Mouse (Mus musculus): Measurements from ENCODE around the gene Shmt2. TPM values are rescaled to one million over a fixed set of nuclear protein-coding genes. Genes with fewer than 3 reads are reported as not detected.

The Shmt2 gene
- polyA plus RNA-seq, 2 experiments = 88.2 to 88.6 TPM

GRCm38 (mm10) chr10:127516576-127517260 is 5.5 kb downstream of the Shmt2 start:
- H3K4me3 ChIP-seq (ENCODE audit: insufficient read depth in 1 of 2, low read depth in 2 of 2, low read length in 2 of 2) = peak overlapping the region in 1 of 2 experiments; percentile 5; a peak in 1 of 4 replicates
- peak overlapping the region; percentile 44 for H3K4me2 ChIP-seq (ENCODE audit: low read depth)
- no peak for TF ChIP-seq CTCF (IDR thresholded peaks at IDR 0.05; ENCODE audit: low read depth)
- peak; percentile 75 for TF ChIP-seq EP300 (IDR thresholded peaks at IDR 0.05; ENCODE audit: low read depth)
- peaks cover 20 to 41% of the 10 kb centered on the region in 2 experiments for H3K4me1 ChIP-seq (replicated peaks; ENCODE audit: control insufficient read depth in 2 of 2, insufficient read depth in 2 of 2, low read length in 1 of 2)
- DNase-seq (ENCODE audit: low read depth in 3 of 3, low spot score in 3 of 3) (peak in 1 of 3 experiments; percentile 54), ATAC-seq (ENCODE audit: insufficient read depth) (peak; percentile 42)
- H3K27ac ChIP-seq = no peak overlapping the region
- H3K36me3 ChIP-seq (replicated peaks; ENCODE audit: control insufficient read depth, insufficient read depth, low read depth) = peaks cover 36% of the 10 kb centered on the region
- peak overlapping the region; percentile 23; the same call in 1 of the 2 replicates for H3K9ac ChIP-seq (replicated peaks)
- 28% methylated on average over 30 of the region's 30 CpGs for WGBS (ENCODE audit: insufficient replicate concordance)
- H3K9me3 ChIP-seq (ENCODE audit: control insufficient read depth, low read length) = no peaks in the 10 kb centered on the region
- peaks cover 28% of the 10 kb centered on the region for H3K27me3 ChIP-seq (ENCODE audit: control insufficient read depth, insufficient read depth, low read length)

- H3K27me3 ChIP-seq (ENCODE audit: control insufficient read depth, insufficient read depth, low read length) = peaks cover 35% of the 10 kb centered on the region
- no peak for ATAC-seq (ENCODE audit: insufficient read depth)
- H3K9ac ChIP-seq (replicated peaks) = no peak overlapping the region
- H3K4me2 ChIP-seq (ENCODE audit: low read depth) = peak overlapping the region; percentile 44
- H3K27ac ChIP-seq = no peak overlapping the region; the same call in 1 of the 2 replicates
- no peaks in the 10 kb centered on the region for H3K9me3 ChIP-seq (ENCODE audit: control insufficient read depth, low read length)
- H3K4me1 ChIP-seq (replicated peaks; ENCODE audit: control insufficient read depth in 2 of 2, insufficient read depth in 2 of 2, low read length in 1 of 2) = peaks cover 16 to 34% of the 10 kb centered on the region in 2 experiments
- WGBS (ENCODE audit: insufficient replicate concordance) = 28% methylated on average over 8 of the region's 8 CpGs
- no peak for TF ChIP-seq CTCF (IDR thresholded peaks at IDR 0.05; ENCODE audit: low read depth)
- TF ChIP-seq EP300 (IDR thresholded peaks at IDR 0.05; ENCODE audit: low read depth) = no peak
- no peak overlapping the region for H3K4me3 ChIP-seq (ENCODE audit: insufficient read depth in 1 of 2, low read depth in 2 of 2, low read length in 2 of 2)
- peaks cover 36% of the 10 kb centered on the region for H3K36me3 ChIP-seq (replicated peaks; ENCODE audit: control insufficient read depth, insufficient read depth, low read depth)
- no peak for DNase-seq (ENCODE audit: low read depth in 3 of 3, low spot score in 3 of 3)
Observed at GRCm38 (mm10) chr10:127515983-127516459, 6.2 kb downstream of the Shmt2 start.

GRCm38 (mm10) chr10:127515271-127515982 is 6.8 kb downstream of the Shmt2 start:
- DNase-seq (ENCODE audit: low read depth in 3 of 3, low spot score in 3 of 3) = no peak
- peaks cover 41% of the 10 kb centered on the region for H3K27me3 ChIP-seq (ENCODE audit: control insufficient read depth, insufficient read depth, low read length)
- no peak overlapping the region; the same call in none of the 2 replicates for H3K4me2 ChIP-seq (ENCODE audit: low read depth)
- H3K27ac ChIP-seq = no peak overlapping the region
- no peaks in the 10 kb centered on the region for H3K9me3 ChIP-seq (ENCODE audit: control insufficient read depth, low read length)
- no peak for ATAC-seq (ENCODE audit: insufficient read depth)
- peak overlapping the region in 1 of 2 experiments; percentile 3; a peak in 1 of 4 replicates for H3K4me3 ChIP-seq (ENCODE audit: insufficient read depth in 1 of 2, low read depth in 2 of 2, low read length in 2 of 2)
- TF ChIP-seq CTCF (IDR thresholded peaks at IDR 0.05; ENCODE audit: low read depth) (no peak), EP300 (IDR thresholded peaks at IDR 0.05; ENCODE audit: low read depth) (no peak)
- peaks cover 33% of the 10 kb centered on the region for H3K36me3 ChIP-seq (replicated peaks; ENCODE audit: control insufficient read depth, insufficient read depth, low read depth)
- 34% methylated on average over 9 of the region's 9 CpGs for WGBS (ENCODE audit: insufficient replicate concordance)
- no peak overlapping the region for H3K9ac ChIP-seq (replicated peaks)
- peaks cover 13 to 28% of the 10 kb centered on the region in 2 experiments for H3K4me1 ChIP-seq (replicated peaks; ENCODE audit: control insufficient read depth in 2 of 2, insufficient read depth in 2 of 2, low read length in 1 of 2)

- DNase-seq (ENCODE audit: low read depth in 3 of 3, low spot score in 3 of 3) = no peak
- Histone ChIP-seq H3K4me1 (replicated peaks; ENCODE audit: control insufficient read depth in 2 of 2, insufficient read depth in 2 of 2, low read length in 1 of 2) (peaks cover 13 to 28% of the 10 kb centered on the region in 2 experiments), H3K36me3 (replicated peaks; ENCODE audit: control insufficient read depth, insufficient read depth, low read depth) (peaks cover 26% of the 10 kb centered on the region), H3K4me2 (ENCODE audit: low read depth) (peak within 1 kb of the TSS; percentile 71), H3K27ac (no peak within 1 kb of the TSS), H3K27me3 (ENCODE audit: control insufficient read depth, insufficient read depth, low read length) (peaks cover 48% of the 10 kb centered on the region), H3K4me3 (ENCODE audit: insufficient read depth in 1 of 2, low read depth in 2 of 2, low read length in 2 of 2) (peak within 1 kb of the TSS in 1 of 2 experiments; percentile 3; a peak in 1 of 4 replicates), H3K9me3 (ENCODE audit: control insufficient read depth, low read length) (no peaks in the 10 kb centered on the region), H3K9ac (replicated peaks) (no peak within 1 kb of the TSS)
- no peak for ATAC-seq (ENCODE audit: insufficient read depth)
- TF ChIP-seq CTCF (IDR thresholded peaks at IDR 0.05; ENCODE audit: low read depth) (no peak), EP300 (IDR thresholded peaks at IDR 0.05; ENCODE audit: low read depth) (no peak)
- WGBS (ENCODE audit: insufficient replicate concordance) = 6% methylated on average over 6 of the region's 6 CpGs
Observed at GRCm38 (mm10) chr10:127514764-127515163, 7.5 kb downstream of the Shmt2 start, which contains the start of gene Ndufa4l2. Ndufa4l2 (plus strand) TSS chr10:127514967.
